Mouse (Mus musculus): ENCODE measurements around the gene Zfp398. TPM values are rescaled to one million over a fixed set of nuclear protein-coding genes. Genes with fewer than 3 reads are reported as not detected.

Zfp398 gene
- polyA plus RNA-seq, 1 experiment from 2014 or later = 6.6 TPM

- H3K27me3 ChIP-seq (replicated peaks; ENCODE audit: control insufficient read depth, insufficient read depth, low read length) = no peaks in the 10 kb centered on the region
- peaks cover 6% of the 10 kb centered on the region; the same call in 1 of the 2 replicates for H3K9me3 ChIP-seq (ENCODE audit: control insufficient read depth, low read length)
- H3K27ac ChIP-seq (ENCODE audit: low read length) = no peak overlapping the region
- peaks cover 31% of the 10 kb centered on the region for H3K36me3 ChIP-seq (ENCODE audit: control insufficient read depth, insufficient read depth, low read length)
- 97% methylated on average over 5 of the region's 5 CpGs for WGBS
- ATAC-seq = no peak
- no peaks in the 10 kb centered on the region for H3K4me1 ChIP-seq (ENCODE audit: control insufficient read depth, insufficient read depth, low read length)
- H3K4me3 ChIP-seq (ENCODE audit: low read length) = no peak overlapping the region
- no peak overlapping the region for H3K9ac ChIP-seq (ENCODE audit: low read depth, low read length)
- no peak overlapping the region for H3K4me2 ChIP-seq (ENCODE audit: low read depth, low read length)
Observed at GRCm38 (mm10) chr6:47906326-47906725, 70.9 kb downstream of the Zfp398 start.

- ATAC-seq = no peak
- Histone ChIP-seq H3K9ac (ENCODE audit: low read depth, low read length) (no peak overlapping the region), H3K36me3 (ENCODE audit: control insufficient read depth, insufficient read depth, low read length) (peaks cover 25% of the 10 kb centered on the region), H3K4me2 (ENCODE audit: low read depth, low read length) (no peak overlapping the region), H3K4me1 (ENCODE audit: control insufficient read depth, insufficient read depth, low read length) (no peaks in the 10 kb centered on the region), H3K27me3 (replicated peaks; ENCODE audit: control insufficient read depth, insufficient read depth, low read length) (no peaks in the 10 kb centered on the region), H3K27ac (ENCODE audit: low read length) (no peak overlapping the region), H3K9me3 (ENCODE audit: control insufficient read depth, low read length) (peaks cover 6% of the 10 kb centered on the region; the same call in 1 of the 2 replicates), H3K4me3 (ENCODE audit: low read length) (no peak overlapping the region)
- 82% methylated on average over 1 of the region's 1 CpGs for WGBS
Observed at GRCm38 (mm10) chr6:47909007-47909406, 73.5 kb downstream of the Zfp398 start.

GRCm38 (mm10) chr6:47911650-47912049 lies 76.2 kb downstream of the Zfp398 start:
- Histone ChIP-seq H3K9me3 (ENCODE audit: control insufficient read depth, low read length) (no peaks in the 10 kb centered on the region), H3K4me3 (ENCODE audit: low read length) (no peak overlapping the region), H3K36me3 (ENCODE audit: control insufficient read depth, insufficient read depth, low read length) (no peaks in the 10 kb centered on the region), H3K27ac (ENCODE audit: low read length) (no peak overlapping the region), H3K27me3 (replicated peaks; ENCODE audit: control insufficient read depth, insufficient read depth, low read length) (no peaks in the 10 kb centered on the region), H3K4me1 (ENCODE audit: control insufficient read depth, insufficient read depth, low read length) (no peaks in the 10 kb centered on the region), H3K4me2 (ENCODE audit: low read depth, low read length) (no peak overlapping the region), H3K9ac (ENCODE audit: low read depth, low read length) (no peak overlapping the region)
- 60% methylated on average over 1 of the region's 1 CpGs for WGBS
- ATAC-seq = no peak

GRCm38 (mm10) chr6:47912991-47913390 lies 77.5 kb downstream of the Zfp398 start:
- Histone ChIP-seq H3K4me2 (ENCODE audit: low read depth, low read length) (no peak overlapping the region), H3K27me3 (replicated peaks; ENCODE audit: control insufficient read depth, insufficient read depth, low read length) (no peaks in the 10 kb centered on the region), H3K9ac (ENCODE audit: low read depth, low read length) (no peak overlapping the region), H3K9me3 (ENCODE audit: control insufficient read depth, low read length) (no peaks in the 10 kb centered on the region), H3K36me3 (ENCODE audit: control insufficient read depth, insufficient read depth, low read length) (no peaks in the 10 kb centered on the region), H3K27ac (ENCODE audit: low read length) (peak overlapping the region; percentile 23; the same call in 1 of the 2 replicates), H3K4me1 (ENCODE audit: control insufficient read depth, insufficient read depth, low read length) (no peaks in the 10 kb centered on the region), H3K4me3 (ENCODE audit: low read length) (no peak overlapping the region)
- ATAC-seq = peak; percentile 47
- WGBS = 52% methylated on average over 3 of the region's 3 CpGs

- no peaks in the 10 kb centered on the region for H3K9me3 ChIP-seq (ENCODE audit: control insufficient read depth, low read length)
- no peak overlapping the region for H3K9ac ChIP-seq (ENCODE audit: low read depth, low read length)
- H3K27ac ChIP-seq (ENCODE audit: low read length) = peak overlapping the region; percentile 77
- H3K27me3 ChIP-seq (replicated peaks; ENCODE audit: control insufficient read depth, insufficient read depth, low read length) = no peaks in the 10 kb centered on the region
- WGBS = 58% methylated on average over 5 of the region's 5 CpGs
- H3K36me3 ChIP-seq (ENCODE audit: control insufficient read depth, insufficient read depth, low read length) = no peaks in the 10 kb centered on the region
- peaks cover 10% of the 10 kb centered on the region for H3K4me1 ChIP-seq (ENCODE audit: control insufficient read depth, insufficient read depth, low read length)
- no peak overlapping the region for H3K4me2 ChIP-seq (ENCODE audit: low read depth, low read length)
- H3K4me3 ChIP-seq (ENCODE audit: low read length) = no peak overlapping the region
- ATAC-seq = peak; percentile 70
Observed at GRCm38 (mm10) chr6:47917051-47917450, 81.6 kb downstream of the Zfp398 start.

- Histone ChIP-seq H3K27ac (ENCODE audit: low read length) (no peak overlapping the region), H3K9me3 (ENCODE audit: control insufficient read depth, low read length) (no peaks in the 10 kb centered on the region), H3K4me3 (ENCODE audit: low read length) (no peak overlapping the region), H3K4me2 (ENCODE audit: low read depth, low read length) (no peak overlapping the region), H3K27me3 (replicated peaks; ENCODE audit: control insufficient read depth, insufficient read depth, low read length) (no peaks in the 10 kb centered on the region), H3K36me3 (ENCODE audit: control insufficient read depth, insufficient read depth, low read length) (no peaks in the 10 kb centered on the region), H3K4me1 (ENCODE audit: control insufficient read depth, insufficient read depth, low read length) (peaks cover 14% of the 10 kb centered on the region), H3K9ac (ENCODE audit: low read depth, low read length) (no peak overlapping the region)
- no peak for ATAC-seq
- WGBS = 71% methylated on average over 3 of the region's 3 CpGs
Observed at GRCm38 (mm10) chr6:47918768-47919274, 83.4 kb downstream of the Zfp398 start.

- WGBS = 27% methylated on average over 11 of the region's 11 CpGs
- ATAC-seq = peak; percentile 2; the same call in 1 of the 2 replicates
- Histone ChIP-seq H3K4me2 (ENCODE audit: low read depth, low read length) (peak overlapping the region; percentile 59), H3K36me3 (ENCODE audit: control insufficient read depth, insufficient read depth, low read length) (no peaks in the 10 kb centered on the region), H3K9ac (ENCODE audit: low read depth, low read length) (peak overlapping the region; percentile 92), H3K27ac (ENCODE audit: low read length) (peak overlapping the region; percentile 98), H3K4me1 (ENCODE audit: control insufficient read depth, insufficient read depth, low read length) (peaks cover 14% of the 10 kb centered on the region), H3K27me3 (replicated peaks; ENCODE audit: control insufficient read depth, insufficient read depth, low read length) (no peaks in the 10 kb centered on the region), H3K9me3 (ENCODE audit: control insufficient read depth, low read length) (no peaks in the 10 kb centered on the region), H3K4me3 (ENCODE audit: low read length) (peak overlapping the region; percentile 56)
Observed at GRCm38 (mm10) chr6:47919646-47920446, 84.4 kb downstream of the Zfp398 start.

- Histone ChIP-seq H3K4me2 (ENCODE audit: low read depth, low read length) (peak within 1 kb of the TSS; percentile 62), H3K27ac (ENCODE audit: low read length) (peak within 1 kb of the TSS; percentile 98), H3K9ac (ENCODE audit: low read depth, low read length) (peak within 1 kb of the TSS; percentile 92), H3K36me3 (ENCODE audit: control insufficient read depth, insufficient read depth, low read length) (no peaks in the 10 kb centered on the region), H3K9me3 (ENCODE audit: control insufficient read depth, low read length) (no peaks in the 10 kb centered on the region), H3K4me3 (ENCODE audit: low read length) (peak within 1 kb of the TSS; percentile 56), H3K27me3 (replicated peaks; ENCODE audit: control insufficient read depth, insufficient read depth, low read length) (no peaks in the 10 kb centered on the region), H3K4me1 (ENCODE audit: control insufficient read depth, insufficient read depth, low read length) (peaks cover 14% of the 10 kb centered on the region)
- WGBS = under 1% methylated on average over 67 of the region's 67 CpGs
- ATAC-seq = peak; percentile 90
Observed at GRCm38 (mm10) chr6:47920447-47921340, 85.2 kb downstream of the Zfp398 start, which contains the start of gene Zfp212. Zfp212 (plus strand) TSS chr6:47920476.
